12 mouse cellular contexts compared by ENCODE assay signal in the genomic region with DNA sequence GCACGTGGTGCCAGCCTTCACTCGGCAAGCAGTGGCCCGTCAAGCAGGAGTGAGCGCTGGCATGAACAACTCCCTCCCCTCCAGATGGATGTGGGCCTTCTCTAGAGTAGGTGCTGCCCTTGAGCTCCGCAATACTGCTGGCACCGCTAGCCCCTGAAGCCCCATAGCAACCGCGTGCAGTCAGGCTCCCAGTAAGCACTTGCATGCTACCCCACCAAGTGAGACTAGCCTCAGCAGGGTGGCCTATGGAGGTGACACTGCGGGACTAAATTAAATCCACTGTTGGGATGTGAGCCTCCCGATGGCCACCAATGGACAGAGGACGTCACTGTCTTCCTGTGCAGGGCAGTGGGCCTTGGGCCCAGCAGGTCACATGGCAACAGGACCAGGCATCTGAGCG. TPM values are rescaled to one million over a fixed set of nuclear protein-coding genes. Genes with fewer than 3 reads are reported as not detected.
DNase-seq lines count a peak whose midpoint lies in the region; ATAC-seq lines count a peak whose summit lies in the region.
"Had no signal": no experiment of that assay in that cellular context is flagged by ENCODE, and none has a peak within 500 bp of the region (broad histone marks: within the 10 kb centered on the region; RNA-seq: fewer than 3 reads in every experiment).

No protein-coding gene starts in this region.

- no peaks in the 10 kb centered on the region for H3K36me3 ChIP-seq in embryonic facial prominence, embryonic 12.5 days
- no peaks in the 10 kb centered on the region for H3K36me3 ChIP-seq in hindbrain, embryonic 14.5 days (replicated peaks; ENCODE audit: control insufficient read depth, insufficient read depth)
- H3K36me3 ChIP-seq in midbrain, embryonic 15.5 days (replicated peaks), result no peaks in the 10 kb centered on the region
- H3K36me3 ChIP-seq: liver, embryonic 15.5 days had no signal

- no peak for ATAC-seq in embryonic facial prominence, embryonic 12.5 days (ENCODE audit: insufficient number of reproducible peaks, insufficient read depth, low FRiP score, low TSS enrichment)
- ATAC-seq in hindbrain, embryonic 14.5 days (ENCODE audit: low FRiP score), result peak; percentile 29; the same call in 1 of the 2 replicates
- peak; percentile 24; the same call in 1 of the 2 replicates for ATAC-seq in midbrain, embryonic 15.5 days (replicated peaks)
- no peak for ATAC-seq in megakaryocyte, adult 5-6 weeks (ENCODE audit: poor library complexity, severe bottlenecking)

- H3K4me2 ChIP-seq in embryonic facial prominence, embryonic 12.5 days (replicated peaks), result no peak overlapping the region
- no peak overlapping the region for H3K4me2 ChIP-seq in hindbrain, embryonic 14.5 days (replicated peaks)
- no peak overlapping the region for H3K4me2 ChIP-seq in midbrain, embryonic 15.5 days
- H3K4me2 ChIP-seq: liver, embryonic 15.5 days had no signal

- no peaks in the 10 kb centered on the region for H3K9me3 ChIP-seq in embryonic facial prominence, embryonic 12.5 days
- no peaks in the 10 kb centered on the region for H3K9me3 ChIP-seq in hindbrain, embryonic 14.5 days (ENCODE audit: control insufficient read depth, low read length)
- H3K9me3 ChIP-seq in midbrain, embryonic 15.5 days, result no peaks in the 10 kb centered on the region
- H3K9me3 ChIP-seq: liver, embryonic 15.5 days; megakaryocyte, embryonic 14.5 days had no signal

- peak overlapping the region; percentile 84; the same call in 1 of the 2 replicates for H3K27ac ChIP-seq in embryonic facial prominence, embryonic 12.5 days
- peak overlapping the region; percentile 86 for H3K27ac ChIP-seq in hindbrain, embryonic 14.5 days
- peak overlapping the region; percentile 75 for H3K27ac ChIP-seq in midbrain, embryonic 15.5 days
- H3K27ac ChIP-seq: liver, embryonic 15.5 days had no signal

- intact Hi-C loops in left cerebral cortex, postnatal 14 days (cut with DNase I), result no loop called here

- 73% methylated on average over 12 of the region's 12 CpGs for WGBS in embryonic facial prominence, embryonic 12.5 days
- whole genome bisulfite sequencing in hindbrain, embryonic 14.5 days, result 48% methylated on average over 12 of the region's 12 CpGs
- 51% methylated on average over 12 of the region's 12 CpGs for WGBS in midbrain, embryonic 15.5 days

- no peaks in the 10 kb centered on the region for H3K27me3 ChIP-seq in embryonic facial prominence, embryonic 12.5 days
- no peaks in the 10 kb centered on the region for H3K27me3 ChIP-seq in hindbrain, embryonic 14.5 days (ENCODE audit: control insufficient read depth, insufficient read depth, low read length)
- H3K27me3 ChIP-seq in midbrain, embryonic 15.5 days (replicated peaks), result no peaks in the 10 kb centered on the region
- H3K27me3 ChIP-seq: liver, embryonic 15.5 days had no signal

- no peak overlapping the region for H3K9ac ChIP-seq in embryonic facial prominence, embryonic 12.5 days
- H3K9ac ChIP-seq in hindbrain, embryonic 14.5 days, result no peak overlapping the region
- no peak overlapping the region for H3K9ac ChIP-seq in midbrain, embryonic 15.5 days
- H3K9ac ChIP-seq: liver, embryonic 15.5 days had no signal

- peaks cover 67% of the 10 kb centered on the region for H3K4me1 ChIP-seq in embryonic facial prominence, embryonic 12.5 days
- H3K4me1 ChIP-seq in hindbrain, embryonic 14.5 days (replicated peaks; ENCODE audit: control insufficient read depth, insufficient read depth, low read length), result peaks cover 66% of the 10 kb centered on the region
- H3K4me1 ChIP-seq in midbrain, embryonic 15.5 days, result peaks cover 73% of the 10 kb centered on the region
- H3K4me1 ChIP-seq: liver, embryonic 15.5 days had no signal

- H3K4me3 ChIP-seq in embryonic facial prominence, embryonic 12.5 days, result no peak overlapping the region
- H3K4me3 ChIP-seq in hindbrain, embryonic 14.5 days (replicated peaks; ENCODE audit: low read length), result no peak overlapping the region
- H3K4me3 ChIP-seq in midbrain, embryonic 15.5 days, result no peak overlapping the region
- H3K4me3 ChIP-seq: liver, embryonic 15.5 days; megakaryocyte, embryonic 14.5 days had no signal

- peak; percentile 56 for DNase-seq in kidney, adult 11 months
- DNase-seq in kidney, adult 9 months, result no peak
- DNase-seq in hindbrain, embryonic 14.5 days (ENCODE audit: low spot score), result no peak
- no peak for DNase-seq in left cerebral cortex, postnatal 14 days (ENCODE audit: low spot score in 2 of 2)
- DNase-seq in MN1 (ENCODE audit: low spot score), result no peak
- DNase-seq: gastrocnemius, postnatal 36 days; right cerebral cortex, adult 18-20 months had no signal

RNA-seq across cellular contexts. Expression of a gene that starts 41.2 kb away (rescaled TPM):
- polyA plus RNA-seq in embryonic facial prominence, embryonic 12.5 days (2016; fragmentation: Nextera tagmentation; extraction: Ambion mirVana), result 3.4 and 4.3 TPM in 2 replicates
- polyA plus RNA-seq in hindbrain, embryonic 14.5 days (2014; fragmentation: Nextera tagmentation; extraction: Ambion mirVana), result 4.4 and 5.6 TPM in 2 replicates
- 2.4 and 3.7 TPM in 2 replicates for polyA plus RNA-seq in midbrain, embryonic 15.5 days (2015; fragmentation: Nextera tagmentation; extraction: Ambion mirVana)
- total RNA-seq in left cerebral cortex, postnatal 14 days (2021), result 10 to 100 TPM; 32.4 TPM
- total RNA-seq in megakaryocyte, adult 5-6 weeks (2015), result 53.3 and 61.4 TPM in 2 replicates
- total RNA-seq in megakaryocyte, adult 5-6 weeks (2017), result 8.3 and 14.5 TPM in 2 replicates

RNA-seq across cellular contexts. Expression of a gene that starts 41.5 kb away (rescaled TPM):
- polyA plus RNA-seq in embryonic facial prominence, embryonic 12.5 days (2016; fragmentation: Nextera tagmentation; extraction: Ambion mirVana), result 98.4 and 103 TPM in 2 replicates
- polyA plus RNA-seq in hindbrain, embryonic 14.5 days (2014; fragmentation: Nextera tagmentation; extraction: Ambion mirVana), result 86.7 and 89.8 TPM in 2 replicates
- 88.0 and 95.0 TPM in 2 replicates for polyA plus RNA-seq in midbrain, embryonic 15.5 days (2015; fragmentation: Nextera tagmentation; extraction: Ambion mirVana)
- 100 to 1,000 TPM; 123 to 127 TPM for total RNA-seq in left cerebral cortex, postnatal 14 days (2021)
- 58.4 and 60.3 TPM in 2 replicates for total RNA-seq in megakaryocyte, adult 5-6 weeks (2015)
- 109 and 112 TPM in 2 replicates for total RNA-seq in megakaryocyte, adult 5-6 weeks (2017)

RNA-seq across cellular contexts. Expression of a gene that starts 54.6 kb away (rescaled TPM):
- polyA plus RNA-seq in embryonic facial prominence, embryonic 12.5 days (2016; fragmentation: Nextera tagmentation; extraction: Ambion mirVana), result 7.7 and 7.9 TPM in 2 replicates
- 13.9 and 16.5 TPM in 2 replicates for polyA plus RNA-seq in hindbrain, embryonic 14.5 days (2014; fragmentation: Nextera tagmentation; extraction: Ambion mirVana)
- 15.3 and 15.8 TPM in 2 replicates for polyA plus RNA-seq in midbrain, embryonic 15.5 days (2015; fragmentation: Nextera tagmentation; extraction: Ambion mirVana)
- total RNA-seq in left cerebral cortex, postnatal 14 days (2021), result 10 to 100 TPM; 63.8 to 64.7 TPM
- 0.04 and 0.05 TPM in 2 replicates for total RNA-seq in megakaryocyte, adult 5-6 weeks (2015)
- total RNA-seq in megakaryocyte, adult 5-6 weeks (2017), result 0.11 and 0.37 TPM in 2 replicates

Comparison
In these comparisons a context has a peak if more than half of its experiments do, and no peak if none do; other contexts are left out.
1. ATAC-seq: peak in hindbrain, embryonic 14.5 days (single experiment) and midbrain, embryonic 15.5 days (single experiment); none in embryonic facial prominence, embryonic 12.5 days (single experiment) and megakaryocyte, adult 5-6 weeks (single experiment).
2. Peak in every context shown above with its lines, with median percentiles within 50 percentile points of each other: H3K27ac ChIP-seq.